Mouse (Mus musculus) E14TG2a.4 (cell line): ENCODE measurements around the gene Kif9.

Source experiments
- CTCF ChIP-seq: conservative IDR thresholded peaks from 2 replicates; pipeline ENCODE4 v1.5.1; 2014; ENCODE audit warnings: low read length
- NANOG ChIP-seq: IDR thresholded peaks from 2 replicates; pipeline ENCODE4 v1.6.1; 2014; ENCODE audit warnings: borderline replicate concordance, low read length, mixed read lengths

GRCm38 (mm10) chr9:110532538-110533291 is 56.0 kb downstream of the Kif9 start, which contains the start of gene Setd2:
- TF ChIP-seq CTCF: no peak
- TF ChIP-seq NANOG: no peak
